Mouse (Mus musculus): ENCODE measurements around the gene Zdhhc20.
A peak's percentile ranks its signal among the peaks of the same experiment; 100 is the strongest.
"Not testable (repeated sequence)": the region's sequence is repeated elsewhere in the genome, so short reads cannot be mapped to it uniquely, and the experiment has no call there.

Gene Zdhhc20

GRCm38 (mm10) chr14:57890011-57890842, at the start of gene Zdhhc20:
Gene Zdhhc20 (minus strand): TSS chr14:57890276.
- peak; percentile 95 for DNase-seq (ENCODE audit: low spot score)

GRCm38 (mm10) chr14:57937297-57937696, 47.2 kb upstream of the Zdhhc20 start:
- DNase-seq (ENCODE audit: low spot score) = no peak

GRCm38 (mm10) chr14:57934666-57935065, 44.6 kb upstream of the Zdhhc20 start:
- no peak for DNase-seq (ENCODE audit: low spot score)

- no peak for DNase-seq (ENCODE audit: low spot score)
Measured at GRCm38 (mm10) chr14:57933608-57934007, 43.5 kb upstream of the Zdhhc20 start.

GRCm38 (mm10) chr14:57932881-57933443, 42.9 kb upstream of the Zdhhc20 start:
- DNase-seq (ENCODE audit: low spot score) = no peak

GRCm38 (mm10) chr14:57921428-57922131, 31.5 kb upstream of the Zdhhc20 start:
- DNase-seq (ENCODE audit: low spot score) = peak; percentile 43

GRCm38 (mm10) chr14:57920568-57921310, 30.7 kb upstream of the Zdhhc20 start:
- no peak for DNase-seq (ENCODE audit: low spot score)

- no peak for DNase-seq (ENCODE audit: low spot score)
Measured at GRCm38 (mm10) chr14:57919148-57919875, 29.2 kb upstream of the Zdhhc20 start.

GRCm38 (mm10) chr14:57915341-57915740, 25.3 kb upstream of the Zdhhc20 start:
- DNase-seq (ENCODE audit: low spot score) = no peak

- not testable (repeated sequence) for DNase-seq (ENCODE audit: low spot score)
Measured at GRCm38 (mm10) chr14:57912211-57913007, 22.3 kb upstream of the Zdhhc20 start.

GRCm38 (mm10) chr14:57911787-57912186, 21.7 kb upstream of the Zdhhc20 start:
- not testable (repeated sequence) for DNase-seq (ENCODE audit: low spot score)

- no peak for DNase-seq (ENCODE audit: low spot score)
Measured at GRCm38 (mm10) chr14:57911316-57911715, 21.2 kb upstream of the Zdhhc20 start.

GRCm38 (mm10) chr14:57910501-57911068, 20.5 kb upstream of the Zdhhc20 start:
- DNase-seq (ENCODE audit: low spot score) = peak; percentile 88

GRCm38 (mm10) chr14:57909297-57909696, 19.2 kb upstream of the Zdhhc20 start:
- DNase-seq (ENCODE audit: low spot score) = no peak

GRCm38 (mm10) chr14:57908431-57908830, 18.4 kb upstream of the Zdhhc20 start:
- no peak for DNase-seq (ENCODE audit: low spot score)

- no peak for DNase-seq (ENCODE audit: low spot score)
Measured at GRCm38 (mm10) chr14:57901998-57902397, 11.9 kb upstream of the Zdhhc20 start.

- no peak for DNase-seq (ENCODE audit: low spot score)
Measured at GRCm38 (mm10) chr14:57896882-57897281, 6.8 kb upstream of the Zdhhc20 start.

- DNase-seq (ENCODE audit: low spot score) = not testable (repeated sequence)
Measured at GRCm38 (mm10) chr14:57896088-57896871, 6.2 kb upstream of the Zdhhc20 start.

GRCm38 (mm10) chr14:57894346-57894745, 4.3 kb upstream of the Zdhhc20 start:
- no peak for DNase-seq (ENCODE audit: low spot score)
